Mouse (Mus musculus): ENCODE measurements at regions not wholly inside any gene's neighbourhood (a gene's known extent, or its start where the extent isn't known, plus 50 kb on each side); places are given as distances from the start of the nearest gene placed in this dataset.

- no peak for DNase-seq (ENCODE audit: low read depth)
- TF ChIP-seq CTCF (IDR thresholded peaks at IDR 0.05; ENCODE audit: borderline replicate concordance, extremely low read depth, insufficient read depth, insufficient read length) (no peak), POLR2A (IDR thresholded peaks at IDR 0.05; ENCODE audit: borderline replicate concordance, extremely low read depth, insufficient read depth, insufficient read length, poor library complexity, severe bottlenecking) (no peak)
Observed at GRCm38 (mm10) chr14:14639102-14640015, 62.7 kb upstream of the Slc4a7 start.

DNA sequence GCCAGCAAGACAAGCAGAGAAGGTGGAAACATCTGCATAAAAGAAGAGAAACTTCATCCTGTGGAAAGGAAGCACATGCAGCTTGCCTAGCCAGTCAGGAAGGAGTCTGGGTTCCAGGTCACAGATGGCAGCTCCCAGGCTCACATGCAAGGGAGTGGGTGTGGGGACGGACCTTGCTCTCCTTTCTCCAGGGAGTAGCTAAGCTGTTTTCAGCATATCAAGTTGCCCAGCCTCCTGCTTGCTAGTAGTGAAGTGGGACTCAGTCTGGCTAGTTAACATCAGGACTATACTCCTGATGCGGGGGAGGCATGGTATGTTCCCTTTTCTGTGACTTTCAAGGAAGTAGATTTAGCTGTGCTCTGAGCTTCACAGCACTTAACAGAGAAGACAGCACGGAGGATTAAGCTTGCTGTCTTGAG is 62.0 kb upstream of the Slc4a7 start:
- no peak for DNase-seq (ENCODE audit: low read depth)
- TF ChIP-seq POLR2A (IDR thresholded peaks at IDR 0.05; ENCODE audit: borderline replicate concordance, extremely low read depth, insufficient read depth, insufficient read length, poor library complexity, severe bottlenecking) (no peak), CTCF (IDR thresholded peaks at IDR 0.05; ENCODE audit: borderline replicate concordance, extremely low read depth, insufficient read depth, insufficient read length) (no peak)

DNA sequence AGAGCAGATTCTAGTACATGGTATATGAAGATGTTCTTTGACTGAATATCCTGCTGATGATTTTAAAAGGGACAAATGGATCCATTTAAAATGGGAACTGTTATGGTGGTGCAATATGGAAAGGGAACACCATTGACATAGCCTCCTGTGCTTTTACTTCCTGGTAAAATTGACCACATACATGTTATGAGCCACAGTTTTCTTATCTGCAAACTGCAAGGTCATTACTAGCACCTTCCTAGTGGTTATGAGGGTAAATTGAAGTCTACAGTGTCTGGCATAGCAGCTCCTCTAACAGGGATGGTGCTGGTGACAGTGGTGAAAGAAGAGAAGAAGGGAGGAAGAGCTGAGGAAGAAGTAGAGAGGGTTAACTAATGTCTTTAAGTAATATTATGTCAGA is 61.5 kb upstream of the Slc4a7 start:
- TF ChIP-seq POLR2A (IDR thresholded peaks at IDR 0.05; ENCODE audit: borderline replicate concordance, extremely low read depth, insufficient read depth, insufficient read length, poor library complexity, severe bottlenecking) (no peak), CTCF (IDR thresholded peaks at IDR 0.05; ENCODE audit: borderline replicate concordance, extremely low read depth, insufficient read depth, insufficient read length) (no peak)
- DNase-seq (ENCODE audit: low read depth), result no peak

DNA sequence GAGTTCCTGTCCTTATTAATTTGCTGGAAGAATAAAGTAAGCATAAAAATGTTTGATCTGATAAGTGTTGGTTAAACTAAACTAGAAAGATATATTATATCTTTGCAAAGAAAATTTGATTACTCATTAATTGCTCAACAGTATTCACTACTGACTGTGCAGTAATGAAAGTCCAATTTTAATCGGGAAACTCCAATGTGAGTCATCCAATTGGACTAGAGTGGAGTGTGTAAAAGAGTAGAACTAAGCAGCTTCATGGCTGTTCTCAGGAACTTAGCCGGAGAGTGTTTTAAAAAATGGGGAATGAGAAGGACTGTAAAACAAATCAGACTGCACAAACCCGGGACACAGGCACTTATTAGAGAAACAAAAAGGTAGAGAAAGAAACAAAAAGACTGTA is 58.5 kb upstream of the Slc4a7 start:
- TF ChIP-seq CTCF (IDR thresholded peaks at IDR 0.05; ENCODE audit: borderline replicate concordance, extremely low read depth, insufficient read depth, insufficient read length) (no peak), POLR2A (IDR thresholded peaks at IDR 0.05; ENCODE audit: borderline replicate concordance, extremely low read depth, insufficient read depth, insufficient read length, poor library complexity, severe bottlenecking) (no peak)
- DNase-seq (ENCODE audit: low read depth), result no peak

DNA sequence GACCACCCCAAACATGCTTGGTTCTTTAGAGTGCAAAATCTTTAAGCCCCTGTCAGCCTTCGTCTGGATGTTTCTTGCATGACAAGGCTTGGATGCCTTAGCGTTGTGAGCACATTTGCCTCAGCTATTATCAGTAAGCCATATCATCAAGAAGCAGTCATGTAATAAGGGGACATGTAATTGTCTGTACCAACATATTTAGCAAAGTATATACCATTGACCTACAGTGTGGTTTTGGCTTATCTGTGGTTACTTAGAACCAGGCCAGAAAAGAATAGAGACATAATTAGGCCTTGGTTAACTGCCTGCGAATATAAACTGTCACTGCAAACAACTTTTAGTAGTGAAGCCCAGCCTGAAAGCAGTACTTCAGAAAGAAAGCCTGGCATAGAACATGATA is 57.0 kb upstream of the Slc4a7 start:
- no peak for DNase-seq (ENCODE audit: low read depth)
- TF ChIP-seq CTCF (IDR thresholded peaks at IDR 0.05; ENCODE audit: borderline replicate concordance, extremely low read depth, insufficient read depth, insufficient read length) (no peak), POLR2A (IDR thresholded peaks at IDR 0.05; ENCODE audit: borderline replicate concordance, extremely low read depth, insufficient read depth, insufficient read length, poor library complexity, severe bottlenecking) (no peak)
